Mouse (Mus musculus): ENCODE measurements around the gene Prop1.

DNA sequence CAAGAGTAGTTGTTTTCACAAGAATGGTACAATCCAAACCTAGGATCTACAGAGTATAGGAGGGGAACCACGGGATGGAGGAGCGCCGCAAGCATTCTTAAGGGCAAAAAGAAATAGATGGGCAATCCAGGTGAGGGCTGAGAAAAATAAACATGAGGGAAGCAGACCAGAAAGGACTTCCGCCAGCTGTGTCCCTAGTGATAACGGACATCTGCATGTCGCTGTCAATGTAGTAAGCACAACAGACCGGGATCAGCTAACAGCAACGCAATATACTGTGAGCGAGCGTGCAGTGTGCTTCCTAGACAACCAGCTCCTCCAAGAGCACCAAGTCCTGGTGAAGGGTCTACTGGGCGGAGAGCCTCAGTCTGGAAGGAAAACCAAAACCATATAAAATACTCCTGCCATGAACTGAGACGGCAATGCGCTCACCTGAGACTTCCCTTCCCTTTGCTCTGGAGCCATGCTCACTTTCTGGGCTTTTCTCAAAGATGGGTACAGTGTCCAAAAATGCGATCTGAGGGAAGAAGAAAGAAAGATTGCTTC, 23.0 kb downstream of the Prop1 start:
- TF ChIP-seq CTCF (IDR thresholded peaks at IDR 0.05; ENCODE audit: low read depth, low read length) (no peak), POLR2A (IDR thresholded peaks at IDR 0.05; ENCODE audit: extremely low read depth, insufficient read depth, low read length) (no peak)
